Mouse (Mus musculus) layer of hippocampus, adult 8-10 months (tissue): ENCODE measurements at regions not wholly inside any gene's neighbourhood (a gene's known extent, or its start where the extent isn't known, plus 50 kb on each side); places are given as distances from the start of the nearest gene placed in this dataset.
"Not testable (repeated sequence)": the region's sequence is repeated elsewhere in the genome, so short reads cannot be mapped to it uniquely, and the experiment has no call there.

Experiments used
- DNase-seq, 2 experiments: peaks; one replicate each; pipeline ENCODE4 v3.0.0; 2022; ENCODE audit warnings: low spot score in 2 of 2

GRCm38 (mm10) chr6:48175234-48175633 is 88.8 kb upstream of the Zfp746 start:
- DNase-seq, result no peak

GRCm38 (mm10) chr6:48172769-48173168 is 86.4 kb upstream of the Zfp746 start:
- DNase-seq, result not testable (repeated sequence)

GRCm38 (mm10) chr6:48136851-48137250 is 50.5 kb upstream of the Zfp746 start:
- no peak for DNase-seq
